ENCODE assay signal across 12 mouse cellular contexts in the genomic region with DNA sequence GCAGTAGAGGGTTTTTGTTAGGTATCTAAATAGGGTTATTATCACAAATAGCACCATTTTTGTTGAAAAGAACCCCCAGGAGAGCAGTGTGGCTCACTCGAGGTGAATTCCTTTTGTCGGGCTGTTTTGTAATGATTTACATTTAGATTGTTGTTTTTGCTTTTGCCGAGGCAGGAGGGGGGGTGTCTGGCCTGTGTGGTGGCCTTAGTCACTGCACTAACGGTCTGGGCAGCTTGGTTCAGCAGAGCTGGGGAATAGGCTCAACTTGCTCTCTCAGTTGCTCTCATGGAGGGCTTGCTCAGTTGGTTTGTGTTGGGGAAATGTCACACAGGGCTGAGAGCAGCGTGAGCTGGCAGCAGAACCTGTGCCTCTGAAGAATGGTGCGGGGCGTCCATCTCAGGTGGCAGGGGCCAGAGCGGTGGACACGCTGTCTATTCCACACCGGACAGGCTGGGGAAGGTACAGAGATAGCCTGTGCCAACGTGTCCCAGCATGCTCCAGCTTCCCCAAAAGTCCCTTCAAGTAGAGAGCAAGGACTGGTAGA.
DNase-seq lines count a peak whose midpoint lies in the region; ATAC-seq lines count a peak whose summit lies in the region.
"Had no signal": no experiment of that assay in that cellular context is flagged by ENCODE, and none has a peak within 500 bp of the region (broad histone marks: within the 10 kb centered on the region; RNA-seq: fewer than 3 reads in every experiment).

No protein-coding gene starts in this region.

- peaks cover 4% of the 10 kb centered on the region; the same call in 1 of the 2 replicates for H3K36me3 ChIP-seq in hindbrain, embryonic 13.5 days
- no peaks in the 10 kb centered on the region for H3K36me3 ChIP-seq in hindbrain, embryonic 11.5 days (ENCODE audit: control insufficient read depth, insufficient read depth, low read length)
- H3K36me3 ChIP-seq in neural tube, embryonic 15.5 days: no peaks in the 10 kb centered on the region
- H3K36me3 ChIP-seq in embryonic facial prominence, embryonic 10.5 days (replicated peaks): peaks cover 40% of the 10 kb centered on the region

- H3K4me2 ChIP-seq in hindbrain, embryonic 13.5 days: no peak overlapping the region
- no peak overlapping the region for H3K4me2 ChIP-seq in hindbrain, embryonic 11.5 days (replicated peaks; ENCODE audit: low read depth, low read length)
- no peak overlapping the region for H3K4me2 ChIP-seq in neural tube, embryonic 15.5 days

- no peaks in the 10 kb centered on the region for H3K9me3 ChIP-seq in hindbrain, embryonic 13.5 days
- no peaks in the 10 kb centered on the region for H3K9me3 ChIP-seq in hindbrain, embryonic 11.5 days (ENCODE audit: control insufficient read depth, low read length)
- H3K9me3 ChIP-seq in neural tube, embryonic 15.5 days (replicated peaks): no peaks in the 10 kb centered on the region
- no peaks in the 10 kb centered on the region for H3K9me3 ChIP-seq in embryonic facial prominence, embryonic 10.5 days

- H3K27me3 ChIP-seq in hindbrain, embryonic 13.5 days: no peaks in the 10 kb centered on the region
- H3K27me3 ChIP-seq in hindbrain, embryonic 11.5 days (ENCODE audit: control insufficient read depth, insufficient read depth, low read length): no peaks in the 10 kb centered on the region
- no peaks in the 10 kb centered on the region for H3K27me3 ChIP-seq in neural tube, embryonic 15.5 days (replicated peaks)
- no peaks in the 10 kb centered on the region for H3K27me3 ChIP-seq in embryonic facial prominence, embryonic 10.5 days (replicated peaks; ENCODE audit: low read depth, poor library complexity, severe bottlenecking)

- WGBS in hindbrain, embryonic 13.5 days: 65% methylated on average over 11 of the region's 11 CpGs
- WGBS in hindbrain, embryonic 11.5 days: 69% methylated on average over 11 of the region's 11 CpGs
- WGBS in neural tube, embryonic 15.5 days: 62% methylated on average over 11 of the region's 11 CpGs
- WGBS in embryonic facial prominence, embryonic 10.5 days: 73% methylated on average over 11 of the region's 11 CpGs

- H3K9ac ChIP-seq in hindbrain, embryonic 13.5 days: no peak overlapping the region
- no peak overlapping the region for H3K9ac ChIP-seq in hindbrain, embryonic 11.5 days (ENCODE audit: low read depth, low read length)
- no peak overlapping the region for H3K9ac ChIP-seq in neural tube, embryonic 15.5 days (replicated peaks)

- ATAC-seq in hindbrain, embryonic 13.5 days (ENCODE audit: low FRiP score): no peak
- ATAC-seq in hindbrain, embryonic 11.5 days (ENCODE audit: low FRiP score): no peak
- ATAC-seq in neural tube, embryonic 15.5 days (ENCODE audit: low FRiP score): no peak
- ATAC-seq: intestine, postnatal 0 days had no signal

- DNase-seq in cerebellum, adult 11-12 months: peak; percentile 10
- DNase-seq in cerebellum, adult 9-10 months: no peak
- no peak for DNase-seq in hindbrain, embryonic 11.5 days (ENCODE audit: low spot score)
- DNase-seq in neural tube, embryonic 10.5 days (ENCODE audit: extremely low spot score, low spot score): peak; percentile 8
- peak; percentile 6 for DNase-seq in embryonic facial prominence, embryonic 10.5 days (ENCODE audit: low spot score)
- DNase-seq in right cerebral cortex, postnatal 14 days: no peak
- DNase-seq: B cell, adult 2 months; gastrocnemius, postnatal 36 days; heart, postnatal 10 days had no signal

- peaks cover 94% of the 10 kb centered on the region for H3K4me1 ChIP-seq in hindbrain, embryonic 13.5 days (replicated peaks)
- H3K4me1 ChIP-seq in hindbrain, embryonic 11.5 days (replicated peaks; ENCODE audit: control insufficient read depth, insufficient read depth, low read length): peaks cover 8% of the 10 kb centered on the region
- peaks cover 80% of the 10 kb centered on the region for H3K4me1 ChIP-seq in neural tube, embryonic 15.5 days
- peaks cover 50% of the 10 kb centered on the region for H3K4me1 ChIP-seq in embryonic facial prominence, embryonic 10.5 days

- H3K27ac ChIP-seq in hindbrain, embryonic 13.5 days: peak overlapping the region; percentile 59
- H3K27ac ChIP-seq in hindbrain, embryonic 11.5 days (ENCODE audit: low read depth, low read length): no peak overlapping the region
- H3K27ac ChIP-seq in neural tube, embryonic 15.5 days (replicated peaks): no peak overlapping the region
- no peak overlapping the region for H3K27ac ChIP-seq in embryonic facial prominence, embryonic 10.5 days (replicated peaks)

- H3K4me3 ChIP-seq in hindbrain, embryonic 13.5 days: no peak overlapping the region
- H3K4me3 ChIP-seq in hindbrain, embryonic 11.5 days (ENCODE audit: low read depth, low read length): no peak overlapping the region
- H3K4me3 ChIP-seq in neural tube, embryonic 15.5 days (replicated peaks): no peak overlapping the region
- H3K4me3 ChIP-seq in embryonic facial prominence, embryonic 10.5 days: no peak overlapping the region

Comparison
In these comparisons a context has a peak if more than half of its experiments do, and no peak if none do; other contexts are left out.
1. DNase-seq: peak in cerebellum, adult 11-12 months (single experiment), neural tube, embryonic 10.5 days (single experiment) and embryonic facial prominence, embryonic 10.5 days (single experiment); none in cerebellum, adult 9-10 months (single experiment), hindbrain, embryonic 11.5 days (single experiment) and right cerebral cortex, postnatal 14 days (single experiment).